Mouse (Mus musculus): ENCODE results near the gene Mettl7b.

The Mettl7b gene

DNA sequence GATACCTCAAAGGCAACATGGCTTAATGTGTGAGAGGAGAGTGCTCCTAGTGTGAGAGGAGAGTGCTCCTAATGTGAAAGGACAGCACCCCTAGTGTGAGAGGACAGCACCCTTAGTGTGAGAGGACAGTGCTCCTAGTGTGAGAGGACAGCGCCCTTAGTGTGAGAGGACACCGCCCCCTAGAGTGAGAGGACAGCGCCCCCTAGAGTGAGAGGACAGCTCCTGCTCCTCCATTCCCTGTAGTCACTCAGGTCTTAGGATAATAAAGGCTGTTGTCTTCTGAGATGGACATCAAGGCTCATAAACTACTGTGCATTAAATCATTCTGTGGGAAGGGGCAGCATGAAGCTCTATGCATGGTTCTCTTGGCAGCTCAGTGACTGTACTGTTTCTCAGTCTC is 15.1 kb downstream of the Mettl7b start:
- DNase-seq, result no peak

DNA sequence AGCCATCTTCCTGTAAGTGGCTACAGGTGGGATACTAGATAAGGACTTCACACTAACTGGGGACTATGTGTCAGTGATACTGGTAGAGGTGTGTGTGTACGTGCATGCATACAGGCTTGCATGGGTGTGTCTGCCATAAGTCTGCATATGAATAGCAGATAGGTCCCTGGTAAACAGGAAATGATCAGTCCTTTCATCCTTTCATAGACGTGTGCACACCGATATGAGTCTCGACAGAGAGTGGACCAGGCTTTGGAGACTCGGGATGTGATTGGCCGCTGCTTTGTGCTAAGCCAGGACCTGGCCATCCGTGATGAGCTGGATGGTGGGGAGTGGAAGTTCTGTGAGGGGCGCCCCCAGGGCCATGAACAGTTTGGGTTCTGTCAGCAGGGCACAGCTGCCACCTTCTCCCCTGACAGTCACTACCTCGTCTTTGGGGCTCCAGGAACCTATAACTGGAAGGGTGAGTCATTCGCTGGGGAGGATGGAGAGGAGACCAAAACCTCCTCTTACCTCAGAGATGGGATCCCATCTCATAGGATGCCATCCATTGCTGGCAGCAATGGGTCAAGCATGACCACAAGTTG is 20.2 kb downstream of the Mettl7b start:
- no peak for DNase-seq

GRCm38 (mm10) chr10:128938974-128939373 is 21.8 kb downstream of the Mettl7b start:
- no peak for DNase-seq

DNA sequence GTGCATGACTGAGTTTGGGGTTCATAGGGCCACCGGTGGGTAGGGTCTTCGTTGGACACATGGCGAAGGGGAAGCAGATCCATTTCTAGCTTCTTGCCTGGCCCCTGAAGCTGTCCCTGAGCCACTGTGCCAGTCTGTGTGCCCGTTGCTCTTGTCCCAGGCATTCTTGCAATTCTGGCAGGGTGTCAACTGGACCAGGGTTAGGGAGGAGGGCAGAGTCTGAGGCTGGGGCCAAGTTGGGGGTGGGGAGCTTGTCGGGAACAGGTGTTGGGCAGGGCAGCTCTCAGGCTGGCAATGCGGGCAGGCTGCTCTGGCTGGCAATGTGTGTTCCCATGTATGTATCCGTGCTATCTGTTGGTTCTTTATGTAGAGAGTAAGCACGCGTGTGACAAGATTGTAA is 22.3 kb downstream of the Mettl7b start:
- no peak for DNase-seq

DNA sequence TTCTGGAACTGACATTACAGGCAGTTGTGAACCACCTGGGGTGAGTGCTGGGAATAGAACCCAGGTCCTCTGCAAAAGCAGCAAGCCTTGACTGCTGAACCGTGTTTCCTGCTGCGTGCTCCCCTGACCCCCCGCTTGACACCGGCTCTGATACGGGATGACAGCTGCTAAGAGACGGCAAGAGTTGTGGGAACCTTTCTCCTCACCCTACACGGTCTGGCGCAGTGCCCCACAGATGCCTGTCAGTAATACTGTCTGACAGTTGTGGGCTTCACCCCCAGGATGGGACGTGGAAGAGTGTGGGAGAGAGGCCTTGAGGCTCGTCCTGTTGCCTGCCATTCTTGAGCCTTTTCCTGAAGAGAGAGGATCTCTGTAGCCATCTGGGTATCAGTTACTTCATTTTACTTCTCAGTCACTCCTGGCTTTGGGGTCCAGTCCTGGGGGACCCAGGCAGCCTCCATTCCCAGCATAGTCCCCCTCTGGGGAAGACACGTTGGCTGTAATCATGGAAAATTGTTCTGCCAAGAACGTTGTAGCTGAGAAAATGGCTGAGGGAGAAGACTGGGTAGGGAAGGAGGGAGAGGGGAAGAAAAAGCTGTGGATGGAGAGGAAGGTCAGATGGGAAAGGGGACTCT is 22.9 kb downstream of the Mettl7b start:
- no peak for DNase-seq

GRCm38 (mm10) chr10:128935826-128936440 is 24.9 kb downstream of the Mettl7b start:
- no peak for DNase-seq

- DNase-seq, result no peak
These were observed 25.6 kb downstream of the Mettl7b start for GRCm38 (mm10) chr10:128934997-128935787.

DNA sequence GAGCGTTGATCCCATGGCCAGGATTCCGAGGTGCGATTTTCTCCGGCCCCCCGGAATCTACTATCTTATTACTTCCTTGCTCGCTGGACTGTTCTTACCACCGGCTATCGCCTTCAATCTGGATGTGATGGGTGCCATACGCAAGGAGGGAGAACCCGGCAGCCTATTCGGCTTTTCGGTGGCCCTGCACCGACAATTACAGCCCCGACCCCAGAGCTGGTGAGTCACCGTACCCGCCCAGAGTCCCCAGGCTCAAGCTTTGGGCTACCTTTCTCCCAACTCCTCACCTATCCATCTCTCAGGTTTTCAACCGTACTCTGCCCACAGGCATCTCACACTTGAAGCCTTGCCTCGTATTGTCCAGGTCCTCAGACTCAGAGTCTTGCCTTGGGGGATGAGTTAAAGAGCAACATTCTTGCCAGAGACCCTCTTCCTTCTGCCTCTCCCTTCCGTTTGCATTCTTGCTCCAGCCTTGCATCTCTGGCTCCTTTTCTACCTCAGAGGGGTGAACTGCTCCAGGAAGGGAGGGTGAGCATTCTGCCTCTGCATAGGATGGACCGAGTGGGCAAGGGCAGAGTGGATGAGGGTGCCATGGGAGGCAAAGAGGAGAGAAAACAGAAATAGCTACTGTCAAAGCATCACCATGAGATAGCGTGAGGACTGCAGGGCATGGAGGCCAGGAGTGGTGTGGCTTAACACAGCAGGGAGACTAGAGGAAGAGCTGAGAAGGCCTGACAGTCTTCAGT is 26.6 kb downstream of the Mettl7b start:
- DNase-seq, result peak; percentile 20

- DNase-seq, result peak; percentile 74
These were observed 27.2 kb downstream of the Mettl7b start, which contains the start of gene Itga7 for GRCm38 (mm10) chr10:128933574-128933973. TSS of gene Itga7 (plus strand) at chr10:128933818.

- no peak for DNase-seq
These were observed 29.3 kb downstream of the Mettl7b start for GRCm38 (mm10) chr10:128931441-128931840.

DNA sequence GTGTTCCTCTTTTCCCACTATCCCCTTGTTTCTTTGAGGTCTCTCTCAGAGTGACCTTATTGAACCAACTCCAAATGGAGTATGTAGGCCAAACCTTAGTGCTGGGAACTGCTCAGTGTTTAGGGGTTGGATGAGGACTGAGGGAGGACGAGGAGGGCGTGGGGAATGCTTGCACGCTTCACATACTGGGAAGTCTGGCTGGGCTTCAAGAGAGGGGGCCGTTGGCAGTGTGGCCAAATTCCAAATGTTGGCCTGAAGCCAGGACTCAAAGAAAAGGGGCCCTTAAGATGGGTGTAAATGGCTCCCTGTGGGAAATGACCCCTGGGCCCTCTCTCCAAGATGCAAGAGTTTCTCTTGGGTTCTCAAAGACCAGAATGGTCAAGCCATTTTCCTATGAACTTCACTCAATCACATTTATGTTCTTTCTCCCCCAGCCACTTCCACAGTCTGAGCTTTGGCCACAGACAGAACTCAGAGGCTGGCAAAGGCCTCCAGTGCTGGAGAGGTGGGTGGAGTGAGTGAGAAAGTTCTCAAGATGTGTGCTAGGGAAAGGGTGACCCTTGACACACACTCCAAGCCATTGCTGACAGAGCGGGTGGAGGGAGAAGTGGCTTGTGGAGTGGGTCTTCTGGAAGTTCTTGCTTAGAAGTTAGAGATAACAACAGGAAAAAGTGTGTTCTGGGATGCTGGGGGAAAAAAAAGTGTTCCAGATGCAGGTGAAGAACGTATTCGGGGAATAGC is 31.0 kb downstream of the Mettl7b start:
- no peak for DNase-seq

DNA sequence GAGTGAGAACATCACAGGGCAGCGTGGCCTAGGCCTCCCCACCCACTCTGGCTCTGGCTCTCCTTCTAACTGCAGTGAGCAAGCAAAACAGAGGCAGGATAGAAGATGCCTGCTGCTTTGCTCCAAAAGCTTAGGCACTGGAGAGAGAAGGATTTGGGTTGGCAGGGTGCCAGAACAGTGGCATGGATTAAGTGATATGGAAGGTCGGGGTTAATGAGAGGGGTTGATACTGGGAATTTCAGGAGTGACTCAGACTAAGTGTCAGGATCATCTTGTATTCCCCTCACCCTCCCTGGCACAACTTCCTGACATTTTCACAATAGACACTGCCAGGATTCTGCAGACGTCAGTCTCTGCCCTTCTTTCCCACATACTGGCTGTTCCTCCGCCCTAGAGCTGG is 32.4 kb downstream of the Mettl7b start:
- DNase-seq, result no peak

GRCm38 (mm10) chr10:128923935-128924334 is 36.9 kb downstream of the Mettl7b start, which contains the start of gene Bloc1s1:
TSS of gene Bloc1s1 (minus strand) at chr10:128924035.
- DNase-seq, result no peak

DNA sequence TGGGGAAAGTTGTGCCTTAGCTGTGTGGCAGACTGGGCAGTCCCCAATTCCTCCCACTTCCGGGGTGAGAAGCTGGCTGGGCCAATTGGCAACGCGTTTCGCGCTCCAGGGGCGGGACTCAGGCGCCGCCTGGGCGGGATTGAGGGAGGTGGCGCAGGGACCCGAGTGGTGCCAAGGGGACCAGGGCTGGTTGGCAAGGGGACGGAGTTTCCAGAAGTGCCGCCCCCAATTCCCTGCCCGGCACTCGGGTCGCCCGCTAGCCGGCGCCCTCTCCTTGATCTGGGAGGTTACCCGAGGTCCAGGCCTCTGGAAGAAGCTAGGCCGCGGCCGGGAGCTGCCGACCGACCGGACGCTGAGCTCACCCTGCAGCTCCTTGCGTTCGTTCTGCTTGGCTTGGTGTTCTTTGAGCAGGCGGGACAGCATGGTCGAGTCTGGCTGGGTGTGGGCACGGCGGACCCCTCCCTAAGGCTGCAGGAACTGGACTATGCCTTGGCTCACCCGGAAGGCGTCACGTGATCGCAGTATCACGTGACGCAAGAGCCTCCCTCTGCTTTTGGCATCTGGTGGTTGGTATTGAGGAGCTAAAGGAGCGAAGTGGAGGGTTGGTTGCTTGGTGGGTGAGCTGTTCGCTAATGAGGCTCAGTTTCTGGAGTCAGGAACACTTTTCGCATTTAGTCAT is 37.6 kb downstream of the Mettl7b start:
- peak; percentile 93 for DNase-seq

DNA sequence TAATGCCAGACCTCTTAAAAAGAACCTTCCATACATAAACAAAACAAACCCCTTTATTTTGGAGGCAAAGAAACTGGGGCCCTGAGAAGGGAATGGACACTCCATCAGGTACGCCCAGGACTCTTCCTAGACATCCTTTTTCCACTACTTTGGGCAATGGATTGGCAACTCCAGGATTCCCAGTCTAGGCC is 38.1 kb downstream of the Mettl7b start, which contains the start of gene Rdh5:
Gene Rdh5 (minus strand): TSS at position 67 of the 191 bp plus-strand sequence.
- no peak for DNase-seq

GRCm38 (mm10) chr10:128921883-128922821 is 38.6 kb downstream of the Mettl7b start:
- DNase-seq, result no peak

DNA sequence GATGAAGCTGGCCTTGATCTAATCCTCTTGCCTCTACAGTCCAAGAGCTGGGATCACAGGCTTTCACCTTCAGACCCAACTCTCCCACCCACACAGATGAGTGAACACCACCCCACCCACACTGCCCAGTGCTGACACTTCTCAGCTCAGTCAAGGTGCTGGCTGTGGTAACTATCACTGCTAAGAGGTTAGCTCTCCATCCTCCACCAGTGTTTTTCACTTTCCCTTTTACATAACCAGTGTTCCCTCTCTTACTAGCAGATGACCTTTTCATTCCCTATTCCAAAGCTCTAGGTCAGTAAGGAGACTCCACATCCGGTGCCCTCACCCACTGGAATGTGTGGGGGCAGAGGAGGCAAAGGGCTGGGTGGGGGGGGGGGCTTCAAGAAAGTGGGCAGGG is 39.5 kb downstream of the Mettl7b start:
- no peak for DNase-seq

DNA sequence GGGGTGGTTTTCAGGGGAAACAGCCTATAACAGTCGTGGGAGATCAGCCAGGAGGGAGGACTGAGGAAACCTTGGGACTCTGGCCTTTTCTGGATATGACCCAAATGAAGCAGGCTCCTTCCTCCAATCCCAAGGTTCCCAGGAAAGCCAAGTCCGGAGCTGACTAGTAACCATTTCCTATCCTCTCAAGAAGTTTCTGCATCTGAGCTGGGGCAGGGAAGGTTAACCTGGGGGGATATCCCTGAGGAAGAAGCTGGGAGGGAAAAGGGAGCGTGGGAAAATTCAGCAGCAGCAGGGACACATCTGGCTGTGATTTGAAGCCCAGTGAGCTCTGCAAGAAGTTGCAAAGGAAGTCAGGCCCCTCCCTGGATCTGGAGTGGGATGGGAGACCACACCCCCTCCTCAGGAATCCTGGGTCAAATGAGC is 40.0 kb downstream of the Mettl7b start:
- DNase-seq, result peak; percentile 26

GRCm38 (mm10) chr10:128919966-128920365 is 40.8 kb downstream of the Mettl7b start:
- DNase-seq, result no peak

DNA sequence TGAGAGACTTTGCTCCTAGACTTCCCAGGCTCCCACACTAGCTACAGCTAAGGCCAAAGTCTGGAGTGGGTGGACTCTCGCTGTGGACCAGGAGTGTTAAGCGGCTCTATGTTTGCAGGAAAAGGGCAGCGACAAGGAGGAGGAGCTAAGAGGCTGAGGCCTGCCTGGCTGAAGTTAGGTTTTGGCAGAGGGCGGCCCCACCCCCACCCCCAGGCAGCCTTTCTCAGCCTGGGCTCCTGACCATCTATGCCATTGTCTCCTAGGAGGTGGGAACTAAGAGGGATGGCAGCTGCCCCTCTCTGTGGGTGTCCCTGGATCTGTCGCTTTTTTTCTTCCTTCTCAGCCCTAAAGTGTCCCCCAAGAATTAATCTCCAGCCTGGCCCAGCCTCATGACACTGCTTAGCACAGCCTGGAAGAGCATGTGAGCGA is 41.6 kb downstream of the Mettl7b start:
- no peak for DNase-seq

GRCm38 (mm10) chr10:128918246-128918645 is 42.5 kb downstream of the Mettl7b start:
- no peak for DNase-seq

Measured in embryo, embryonic 11 days (tissue).